Mouse (Mus musculus): Measurements from ENCODE around the gene Gstp2.

DNA sequence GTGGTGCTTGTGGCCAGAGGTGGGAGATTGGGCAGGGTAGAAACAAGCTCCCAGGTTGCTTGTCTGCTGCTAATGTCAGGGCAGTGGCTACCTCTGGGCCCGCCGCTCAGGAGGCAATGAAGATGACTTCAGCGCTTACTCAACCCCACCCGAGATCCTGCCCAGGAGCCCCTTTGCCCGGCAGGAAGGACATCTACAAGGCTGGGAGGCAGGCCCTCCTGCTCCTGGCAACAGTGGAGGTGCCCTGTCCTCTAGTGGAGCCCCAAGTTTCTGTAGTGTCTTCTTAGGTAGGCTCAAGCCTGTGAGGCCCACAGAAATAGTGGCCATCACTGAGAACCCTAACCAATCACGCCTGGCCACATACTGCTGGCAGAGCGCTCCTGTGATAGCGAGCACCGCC lies 40.7 kb downstream of the Gstp2 start:
- TF ChIP-seq EP300 (IDR thresholded peaks at IDR 0.05; ENCODE audit: low read depth) (no peak), CTCF (IDR thresholded peaks at IDR 0.05; ENCODE audit: low read depth) (no peak)

Measured in liver, postnatal 0 days (tissue).